Mouse (Mus musculus) heart, adult 8-10 months (tissue): ENCODE measurements around the gene Ptpdc1. TPM values are rescaled to one million over a fixed set of nuclear protein-coding genes. Genes with fewer than 3 reads are reported as not detected.

Experiments used
- DNase-seq: peaks from one replicate; pipeline ENCODE4 v3.0.0; 2022; ENCODE audit warnings: low spot score
- total RNA-seq, 4 experiments: library from RNA; stranded (reverse); gene quantifications; 2 replicates each; pipeline ENCODE4 v1.2.4; 2022

The Ptpdc1 gene
- total RNA-seq, 4 experiments from 2014 or later = 4.7 to 5.9 (median 5.7) TPM

DNA sequence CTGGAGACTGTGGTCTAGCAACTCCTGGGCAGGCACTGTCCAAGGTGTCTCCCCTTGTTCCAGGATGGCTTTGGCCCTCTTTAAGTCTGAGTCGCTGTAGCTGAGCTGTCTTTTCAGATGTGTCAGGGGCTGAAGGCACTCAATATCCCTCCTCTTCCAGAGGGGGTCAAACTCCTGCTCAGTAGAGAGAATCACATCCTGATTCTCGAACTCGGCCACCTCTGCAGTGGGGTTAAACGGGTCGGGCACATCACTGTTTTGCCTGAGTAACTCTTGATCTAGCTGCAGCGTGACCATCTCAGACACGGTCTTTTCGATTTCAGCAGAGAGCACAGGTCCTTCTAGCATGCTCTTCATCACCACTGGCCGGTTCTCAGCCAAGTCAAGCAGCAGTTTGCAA lies 39.0 kb downstream of the Ptpdc1 start:
- no peak for DNase-seq

GRCm38 (mm10) chr13:48585786-48586185 lies 39.7 kb downstream of the Ptpdc1 start:
- no peak for DNase-seq

- DNase-seq = no peak
These were observed 42.6 kb downstream of the Ptpdc1 start for GRCm38 (mm10) chr13:48582688-48583379.

GRCm38 (mm10) chr13:48578616-48579015 lies 46.8 kb downstream of the Ptpdc1 start:
- DNase-seq = no peak

DNA sequence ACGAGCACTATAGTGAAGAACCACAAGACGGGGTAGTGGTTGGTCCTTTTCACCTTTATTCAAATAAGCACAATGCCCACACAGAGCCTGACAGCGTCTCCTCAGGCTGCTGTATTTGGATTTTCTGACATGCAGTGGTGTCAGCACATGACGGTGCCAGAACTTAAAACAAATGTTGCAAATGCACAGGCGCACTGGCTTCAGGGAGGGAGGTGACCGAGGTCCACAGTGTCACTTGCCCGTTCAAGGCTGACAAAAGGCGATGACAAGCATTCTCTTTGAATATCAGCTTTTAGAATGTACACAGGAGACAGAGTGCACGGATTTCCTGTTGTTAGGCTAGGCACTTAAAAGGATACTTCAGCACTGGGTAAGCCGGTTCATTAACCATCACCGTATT lies 47.6 kb downstream of the Ptpdc1 start:
- DNase-seq = no peak

DNA sequence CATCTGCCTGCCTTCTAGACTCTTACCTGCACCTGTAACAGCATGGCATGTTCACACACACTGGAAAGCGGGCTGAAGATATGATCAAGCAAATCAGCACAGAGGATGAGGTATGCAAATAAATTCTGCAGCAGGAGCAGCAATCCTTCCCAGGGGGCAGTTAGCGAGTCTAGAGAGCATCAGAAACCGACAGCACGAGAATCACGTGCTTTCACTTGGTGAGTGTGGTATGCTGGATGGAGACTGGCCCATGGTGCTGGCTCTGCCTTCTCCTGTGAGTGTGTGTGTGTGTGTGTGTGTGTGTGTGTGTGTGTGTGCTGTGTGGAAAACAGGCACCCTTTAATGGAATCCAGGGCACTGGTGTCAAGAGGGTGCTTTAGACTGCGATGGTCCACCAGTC lies 48.5 kb downstream of the Ptpdc1 start:
- no peak for DNase-seq

DNA sequence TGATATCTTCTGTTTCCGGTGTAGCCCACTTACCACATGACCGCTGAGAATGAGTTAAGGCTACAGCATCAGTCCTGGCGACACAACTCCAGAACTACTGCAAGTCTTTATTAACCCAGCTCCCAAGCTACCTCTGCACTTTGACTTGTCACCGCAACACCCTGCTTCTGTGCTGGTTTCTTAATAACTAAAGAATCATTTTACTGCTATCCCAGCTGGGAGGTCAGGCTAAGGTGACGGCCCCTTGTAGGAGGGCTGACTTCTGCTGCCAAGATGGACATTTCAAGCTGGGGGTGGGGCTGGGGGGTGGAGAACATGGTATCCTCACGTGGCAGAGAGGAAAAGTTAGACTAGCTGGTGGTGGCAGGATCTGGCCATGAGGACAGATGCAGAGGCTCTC lies 50.7 kb downstream of the Ptpdc1 start:
- no peak for DNase-seq

DNA sequence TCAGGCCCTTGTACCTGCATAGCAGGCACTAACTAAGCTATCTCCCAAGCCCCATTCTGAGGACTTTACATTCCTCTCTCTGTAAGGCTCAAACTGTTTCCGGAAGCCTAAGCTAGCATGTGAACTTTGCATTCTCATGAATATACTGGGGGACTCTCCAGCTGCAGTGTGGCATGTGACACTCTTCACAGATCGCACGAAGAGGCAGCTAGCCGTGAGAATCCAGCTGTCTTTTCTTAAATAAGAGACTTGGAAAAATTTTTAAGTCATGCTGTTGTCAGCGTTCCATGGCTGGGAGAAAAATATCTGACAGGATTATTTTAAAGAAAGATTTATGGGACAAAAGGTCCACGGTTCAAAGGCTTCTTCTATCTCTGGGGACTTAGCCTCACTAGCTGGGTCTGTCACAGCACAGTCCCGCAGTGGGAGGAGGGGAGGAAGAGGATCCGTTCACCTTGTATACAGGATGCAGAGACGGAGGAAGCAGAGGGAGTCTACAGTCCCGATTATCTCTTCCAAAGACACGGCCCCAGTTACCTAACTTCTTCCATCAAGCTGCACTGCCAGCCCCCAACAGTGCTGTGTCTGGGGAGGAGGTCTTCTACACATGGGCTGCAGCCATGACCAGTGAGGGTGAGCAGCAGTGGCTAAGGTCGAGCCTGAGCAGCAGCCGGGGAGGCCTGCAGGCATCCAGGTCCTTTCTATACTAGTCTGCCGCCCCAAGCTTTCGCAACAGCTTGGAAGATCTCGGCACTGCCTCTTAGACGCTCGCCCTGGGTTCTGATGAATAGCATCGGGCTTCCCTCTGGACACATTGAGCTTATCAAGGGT lies 51.7 kb downstream of the Ptpdc1 start:
- no peak for DNase-seq

- DNase-seq = peak; percentile 75
These were observed 53.3 kb downstream of the Ptpdc1 start for GRCm38 (mm10) chr13:48572127-48572526.

GRCm38 (mm10) chr13:48571298-48571697 lies 54.2 kb downstream of the Ptpdc1 start:
- no peak for DNase-seq

GRCm38 (mm10) chr13:48569576-48570132 lies 55.8 kb downstream of the Ptpdc1 start:
- no peak for DNase-seq

DNA sequence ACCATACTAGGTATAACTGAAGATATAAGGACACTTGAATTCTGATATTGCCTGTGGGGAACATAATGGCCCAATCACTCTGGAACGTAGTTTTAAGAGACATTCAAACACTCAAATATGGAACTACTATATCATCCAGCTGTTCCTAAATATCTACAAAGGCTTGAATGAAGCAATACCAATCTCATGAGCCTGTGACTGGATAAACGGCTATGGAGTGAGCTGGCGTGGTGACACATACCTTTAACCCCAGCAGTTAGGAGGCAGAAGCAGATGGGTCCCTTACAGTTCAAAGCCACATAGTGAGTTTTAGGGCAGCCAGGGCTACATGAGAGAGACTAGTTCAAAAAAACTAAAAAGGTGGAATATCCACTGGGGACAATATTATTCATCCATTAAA lies 57.8 kb downstream of the Ptpdc1 start:
- DNase-seq = no peak

GRCm38 (mm10) chr13:48566116-48566935 lies 59.1 kb downstream of the Ptpdc1 start:
- DNase-seq = peak; percentile 93

DNA sequence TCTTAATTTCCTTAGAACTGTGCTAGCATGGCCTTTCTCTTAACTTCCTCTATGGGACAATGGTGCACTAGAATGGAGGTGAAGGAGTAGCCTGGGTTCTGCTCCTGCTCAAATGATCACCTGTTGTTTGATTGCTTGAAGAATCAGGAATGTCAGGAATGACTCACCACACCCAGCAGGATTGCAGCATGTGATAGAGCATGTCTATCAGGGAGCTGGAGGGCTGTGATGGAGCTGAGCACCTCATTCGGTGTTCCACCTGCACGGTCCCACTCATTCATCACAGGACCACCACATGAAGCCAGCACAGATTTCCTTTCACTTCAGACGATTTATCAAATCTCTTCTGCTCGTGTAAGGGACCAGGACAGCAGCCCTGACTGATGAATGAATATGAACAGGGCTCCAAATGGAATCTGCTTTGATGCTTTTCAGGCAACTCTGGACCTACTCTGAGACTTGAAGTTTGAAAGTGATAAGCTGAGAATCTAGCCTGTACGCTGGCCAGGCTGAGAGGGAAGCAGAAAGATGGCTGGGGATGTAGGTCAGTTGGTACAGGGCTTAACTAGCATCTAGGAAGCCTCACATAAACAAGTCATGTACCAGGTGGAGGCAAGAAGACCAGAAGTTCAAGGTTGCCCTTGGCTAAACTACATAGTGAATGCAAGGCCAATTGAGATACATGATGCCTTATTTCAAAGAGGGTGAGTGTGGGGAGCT lies 60.4 kb downstream of the Ptpdc1 start:
- DNase-seq = no peak

DNA sequence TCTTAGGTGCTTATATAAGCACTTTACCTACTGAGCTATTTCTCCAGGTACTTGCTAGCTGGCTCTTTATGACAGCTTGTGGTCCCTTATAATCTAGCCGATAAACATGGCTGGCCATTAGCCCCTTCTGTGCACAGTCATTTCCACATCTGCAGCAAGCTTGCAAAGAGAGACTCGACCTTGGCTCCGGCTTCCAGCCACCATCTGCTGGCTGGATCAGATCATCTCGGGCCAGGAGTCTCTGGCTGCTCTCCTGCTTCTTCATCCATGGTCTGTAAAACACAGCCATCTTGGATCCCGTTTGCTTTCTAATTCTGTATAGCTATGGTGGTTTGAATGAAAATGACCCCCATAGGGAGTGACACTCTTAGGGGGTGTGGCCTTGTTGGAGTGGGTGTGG lies 63.1 kb downstream of the Ptpdc1 start:
- no peak for DNase-seq

DNA sequence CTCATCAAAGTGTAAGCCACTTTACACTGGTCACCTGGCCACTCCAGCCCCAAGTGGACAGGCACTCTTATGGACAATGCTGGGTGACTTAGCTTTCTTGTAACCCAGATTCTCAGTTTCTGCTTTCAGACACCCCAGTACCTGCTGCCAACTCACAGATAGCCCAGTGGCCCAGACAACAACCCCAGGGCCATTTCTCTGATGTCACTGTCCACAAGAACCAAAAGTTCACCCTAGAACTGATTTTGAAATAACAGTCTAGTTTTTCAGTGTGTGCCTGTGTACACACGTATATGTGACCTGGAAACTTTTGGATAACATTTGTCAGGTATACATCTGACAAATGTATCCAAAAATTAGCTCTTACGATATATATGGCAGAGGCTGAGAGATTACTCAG lies 64.0 kb downstream of the Ptpdc1 start:
- DNase-seq = no peak

DNA sequence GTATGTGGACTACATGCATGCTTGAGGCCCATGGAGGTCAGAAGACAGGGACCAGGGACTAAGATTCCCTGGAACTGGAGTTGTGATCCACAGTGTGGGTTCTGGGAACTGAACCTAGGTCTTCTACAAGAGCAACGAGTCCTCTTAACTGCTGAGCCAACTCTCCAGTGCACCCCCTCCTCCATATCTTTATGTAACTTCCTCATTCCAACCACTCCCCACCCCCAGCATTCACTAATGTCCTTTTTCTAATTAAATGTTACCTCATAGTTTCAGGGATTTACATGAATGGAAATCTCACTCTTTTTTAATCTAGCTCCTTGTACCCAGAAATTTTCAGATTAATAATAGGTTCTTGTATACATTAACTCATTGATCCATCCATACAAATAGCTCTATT lies 69.5 kb downstream of the Ptpdc1 start:
- no peak for DNase-seq

GRCm38 (mm10) chr13:48554552-48554951 lies 70.9 kb downstream of the Ptpdc1 start:
- DNase-seq = no peak

GRCm38 (mm10) chr13:48553511-48553910 lies 72.0 kb downstream of the Ptpdc1 start:
- no peak for DNase-seq

GRCm38 (mm10) chr13:48552181-48553090 lies 73.0 kb downstream of the Ptpdc1 start:
- DNase-seq = peak; percentile 88
